23 mouse cellular contexts compared by ENCODE assay signal in genomic region chr12:45659612-45660011, GRCm38 (mm10).
DNase-seq lines count a peak whose midpoint lies in the region; ATAC-seq and TF ChIP-seq lines count a peak whose summit lies in the region.
"Had no signal": no experiment of that assay in that cellular context is flagged by ENCODE, and none has a peak within 500 bp of the region (broad histone marks: within the 10 kb centered on the region; RNA-seq: fewer than 3 reads in every experiment).

No protein-coding gene starts in this region.

- H3K36me3 ChIP-seq in liver, embryonic 11.5 days (ENCODE audit: control insufficient read depth, insufficient read depth, low read length), result no peaks in the 10 kb centered on the region
- H3K36me3 ChIP-seq in liver, embryonic 13.5 days, result no peaks in the 10 kb centered on the region
- H3K36me3 ChIP-seq in liver, postnatal 0 days (replicated peaks; ENCODE audit: insufficient read depth, low read length), result no peaks in the 10 kb centered on the region
- H3K36me3 ChIP-seq in G1E (replicated peaks), result no peaks in the 10 kb centered on the region
- H3K36me3 ChIP-seq in MEL (ENCODE audit: control insufficient read depth in 1 of 2, insufficient read depth in 2 of 2, low read length in 2 of 2), result no peaks in the 10 kb centered on the region; a peak in 1 of 4 replicates
- no peaks in the 10 kb centered on the region for H3K36me3 ChIP-seq in heart, embryonic 10.5 days

- H3K4me2 ChIP-seq in liver, embryonic 11.5 days, result no peak overlapping the region
- H3K4me2 ChIP-seq in liver, embryonic 13.5 days, result no peak overlapping the region
- no peak overlapping the region for H3K4me2 ChIP-seq in liver, postnatal 0 days (ENCODE audit: low read depth, low read length)

- H3K79me2 ChIP-seq in MEL (ENCODE audit: control insufficient read depth, insufficient read depth, low read length, poor library complexity), result no peaks in the 10 kb centered on the region

- no peaks in the 10 kb centered on the region for H3K27me3 ChIP-seq in liver, embryonic 11.5 days (replicated peaks; ENCODE audit: control insufficient read depth, insufficient read depth, low read length)
- no peaks in the 10 kb centered on the region for H3K27me3 ChIP-seq in liver, embryonic 13.5 days
- no peaks in the 10 kb centered on the region for H3K27me3 ChIP-seq in liver, postnatal 0 days (ENCODE audit: insufficient read depth, low read length)
- no peaks in the 10 kb centered on the region for H3K27me3 ChIP-seq in G1E (ENCODE audit: insufficient read depth, low read length)
- no peaks in the 10 kb centered on the region for H3K27me3 ChIP-seq in MEL (ENCODE audit: control insufficient read depth in 1 of 2, insufficient read depth in 2 of 2, low read length in 2 of 2)
- H3K27me3 ChIP-seq in heart, embryonic 10.5 days (ENCODE audit: insufficient read depth, poor library complexity, severe bottlenecking), result no peaks in the 10 kb centered on the region
- H3K27me3 ChIP-seq: CH12.LX, Patski had no signal

- no peak for TF ChIP-seq CTCF in liver, postnatal 0 days (IDR thresholded peaks at IDR 0.05; ENCODE audit: low read depth)
- TF ChIP-seq CTCF in G1E (IDR thresholded peaks at IDR 0.05; ENCODE audit: low read depth, low read length), result no peak
- TF ChIP-seq CTCF in MEL (IDR thresholded peaks at IDR 0.05 in 2 of 3, conservative IDR thresholded peaks at IDR 0.05 in 1 of 3; ENCODE audit: control insufficient read depth in 1 of 3, insufficient read depth in 1 of 3, low read depth in 2 of 3, low read length in 3 of 3, poor library complexity in 1 of 3, severe bottlenecking in 1 of 3), result no peak

- no peak overlapping the region for H3K4me3 ChIP-seq in liver, embryonic 11.5 days (ENCODE audit: low read depth, low read length)
- H3K4me3 ChIP-seq in liver, embryonic 13.5 days (replicated peaks), result no peak overlapping the region
- no peak overlapping the region for H3K4me3 ChIP-seq in liver, postnatal 0 days (ENCODE audit: low read depth, low read length)
- no peak overlapping the region for H3K4me3 ChIP-seq in G1E (ENCODE audit: low read depth, low read length)
- no peak overlapping the region for H3K4me3 ChIP-seq in MEL (ENCODE audit: control insufficient read depth in 1 of 2, insufficient read depth in 1 of 2, low read depth in 2 of 2, low read length in 2 of 2)
- no peak overlapping the region for H3K4me3 ChIP-seq in heart, embryonic 10.5 days

- H3K9me3 ChIP-seq in liver, embryonic 11.5 days (ENCODE audit: control insufficient read depth, low read length), result no peaks in the 10 kb centered on the region
- H3K9me3 ChIP-seq in liver, embryonic 13.5 days (replicated peaks), result no peaks in the 10 kb centered on the region
- H3K9me3 ChIP-seq in liver, postnatal 0 days (ENCODE audit: low read length), result no peaks in the 10 kb centered on the region
- H3K9me3 ChIP-seq in G1E (replicated peaks) (no peaks in the 10 kb centered on the region), MEL (replicated peaks; ENCODE audit: insufficient read depth, low read length) (no peaks in the 10 kb centered on the region)
- no peaks in the 10 kb centered on the region for H3K9me3 ChIP-seq in heart, embryonic 10.5 days

- peak; percentile 36; the same call in 1 of the 2 replicates for ATAC-seq in liver, embryonic 11.5 days (replicated peaks; ENCODE audit: low FRiP score)
- ATAC-seq in liver, embryonic 13.5 days (ENCODE audit: low read depth), result 0 out of 2 replicates have a peak, but pooled peaks have one; percentile 36
- no peak for ATAC-seq in liver, postnatal 0 days
- ATAC-seq in G1E (ENCODE audit: extremely low read depth, insufficient number of reproducible peaks, low FRiP score, poor library complexity, severe bottlenecking), result peak; percentile 22; the same call in 1 of the 2 replicates
- ATAC-seq: activated CD4-positive, CD25-positive, alpha-beta regulatory T cell, adult 4 months; CD4-positive, CD25-positive, alpha-beta regulatory T cell, adult 4 months; Patski had no signal

- no peak for TF ChIP-seq EP300 in liver, postnatal 0 days (IDR thresholded peaks at IDR 0.05; ENCODE audit: low read depth)
- TF ChIP-seq EP300 in MEL (IDR thresholded peaks at IDR 0.05; ENCODE audit: low read depth in 1 of 2, low read length in 2 of 2), result peak; percentile 36 to 71; a peak in 3 of 4 replicates

- H3K4me1 ChIP-seq in liver, embryonic 11.5 days (replicated peaks; ENCODE audit: control insufficient read depth, insufficient read depth, low read length), result no peaks in the 10 kb centered on the region
- no peaks in the 10 kb centered on the region for H3K4me1 ChIP-seq in liver, embryonic 13.5 days (replicated peaks)
- no peaks in the 10 kb centered on the region for H3K4me1 ChIP-seq in liver, postnatal 0 days (ENCODE audit: insufficient read depth)
- no peaks in the 10 kb centered on the region for H3K4me1 ChIP-seq in G1E (ENCODE audit: insufficient read depth, low read depth, low read length)
- peaks cover 0 to 2% of the 10 kb centered on the region in 2 experiments; a peak in 2 of 4 replicates for H3K4me1 ChIP-seq in MEL (ENCODE audit: control insufficient read depth in 1 of 2, insufficient read depth in 2 of 2, low read length in 2 of 2)
- H3K4me1 ChIP-seq in heart, embryonic 10.5 days, result no peaks in the 10 kb centered on the region

- TF ChIP-seq POLR2A in MEL (IDR thresholded peaks at IDR 0.05; ENCODE audit: control insufficient read depth in 1 of 2, insufficient read depth in 1 of 2, low read depth in 1 of 2, low read length in 2 of 2, poor library complexity in 1 of 2), result no peak

- intact Hi-C loops in heart, postnatal 36 days (cut with DNase I), result no loop called here

- no peak for TF ChIP-seq RAD21 in MEL (IDR thresholded peaks at IDR 0.05; ENCODE audit: low read depth, low read length)

- no peak for DNase-seq in liver, embryonic 11.5 days (ENCODE audit: low spot score)
- no peak for DNase-seq in liver
- DNase-seq in liver, embryonic 13.5 days, result no peak
- no peak for DNase-seq in liver, postnatal 0 days
- no peak for DNase-seq in G1E (ENCODE audit: low spot score)
- DNase-seq in MEL (ENCODE audit: low read depth, low spot score), result peak; percentile 6
- DNase-seq in heart, postnatal 36 days, result no peak
- no peak for DNase-seq in heart, embryonic 10.5 days (ENCODE audit: low spot score)
- DNase-seq: adrenal gland, adult 2 months; adrenal gland, adult 8-10 months; adrenal gland, postnatal 10 days; adrenal gland, postnatal 14 days; adrenal gland, postnatal 25 days; adrenal gland, postnatal 36 days; B cell, adult 2 months; cerebellum, adult 11 months; cerebellum, adult 11-12 months; cerebellum, adult 18-20 months; cerebellum, adult 2 months had no signal

- no peak overlapping the region for H3K27ac ChIP-seq in liver, embryonic 11.5 days (ENCODE audit: low read depth, low read length)
- H3K27ac ChIP-seq in liver, embryonic 13.5 days, result no peak overlapping the region
- no peak overlapping the region for H3K27ac ChIP-seq in liver, postnatal 0 days (ENCODE audit: low read depth)
- H3K27ac ChIP-seq in MEL (ENCODE audit: control insufficient read depth, low read depth, low read length), result no peak overlapping the region
- H3K27ac ChIP-seq in heart, embryonic 10.5 days, result no peak overlapping the region

- H3K9ac ChIP-seq in liver, embryonic 11.5 days (ENCODE audit: low read depth, low read length), result no peak overlapping the region
- H3K9ac ChIP-seq in liver, embryonic 13.5 days, result no peak overlapping the region
- no peak overlapping the region for H3K9ac ChIP-seq in liver, postnatal 0 days (replicated peaks)
- no peak overlapping the region for H3K9ac ChIP-seq in MEL (ENCODE audit: control insufficient read depth, low read depth, low read length, poor library complexity, severe bottlenecking)

TF ChIP-seq in MEL, 35 proteins besides CTCF, POLR2A, EP300 and RAD21:
- TF ChIP-seq TCF12 (IDR thresholded peaks at IDR 0.05; ENCODE audit: low read depth, low read length) (peak; percentile 90), CHD2 (IDR thresholded peaks at IDR 0.05; ENCODE audit: low read length) (no peak), GATA1 (IDR thresholded peaks at IDR 0.05; ENCODE audit: low read depth, low read length) (peak; percentile 27; the same call in 1 of the 2 replicates)
TF ChIP-seq in MEL: peak in this region for 2.
